ENCODE assay signal across 11 mouse cellular contexts in genomic region chr17:49860057-49860816, GRCm38 (mm10).
"Had no signal": no experiment of that assay in that cellular context is flagged by ENCODE, and none has a peak within 500 bp of the region (broad histone marks: within the 10 kb centered on the region; RNA-seq: fewer than 3 reads in every experiment).

No protein-coding gene starts in this region.

- H3K27me3 ChIP-seq: intestine, embryonic 15.5 days; liver, embryonic 15.5 days; neural tube, embryonic 12.5 days had no signal

- H3K4me1 ChIP-seq: intestine, embryonic 15.5 days; liver, embryonic 15.5 days had no signal

- H3K36me3 ChIP-seq: intestine, embryonic 15.5 days; limb, embryonic 10.5 days; liver, embryonic 15.5 days; neural tube, embryonic 12.5 days had no signal

- DNase-seq: kidney, adult 8-10 months; kidney, postnatal 25 days; lung, adult 2 months; lung, postnatal 36 days; midbrain, embryonic 14.5 days; thymus, postnatal 36 days had no signal

- H3K4me3 ChIP-seq: intestine, embryonic 15.5 days; left cerebral cortex, adult 2 months; limb, embryonic 10.5 days; liver, embryonic 15.5 days; neural tube, embryonic 12.5 days had no signal

- H3K27ac ChIP-seq: intestine, embryonic 15.5 days; left cerebral cortex, adult 2 months; limb, embryonic 10.5 days; liver, embryonic 15.5 days; neural tube, embryonic 12.5 days had no signal
